Comparison of ENCODE assay signal across 29 mouse cellular contexts in the genomic region with DNA sequence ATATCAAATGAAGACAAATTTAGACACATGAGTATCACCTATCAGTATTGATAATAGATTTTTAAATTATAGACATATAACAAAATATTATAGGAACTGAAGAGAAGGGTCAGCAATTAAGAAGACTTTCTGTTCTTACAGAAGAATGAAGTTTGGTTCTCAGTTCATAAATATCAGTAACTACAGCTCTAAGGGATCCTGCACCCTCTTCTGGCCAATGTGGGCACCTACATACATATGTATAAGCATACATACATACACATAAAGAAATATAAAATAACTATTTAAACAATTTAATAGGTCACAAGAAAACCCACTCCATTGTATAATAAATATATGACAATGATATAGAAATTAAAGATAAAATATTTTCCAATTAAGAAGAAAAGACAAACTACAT. TPM values are rescaled to one million over a fixed set of nuclear protein-coding genes. Genes with fewer than 3 reads are reported as not detected.
DNase-seq lines count a peak whose midpoint lies in the region; ATAC-seq and TF ChIP-seq lines count a peak whose summit lies in the region.
"Had no signal": no experiment of that assay in that cellular context is flagged by ENCODE, and none has a peak within 500 bp of the region (broad histone marks: within the 10 kb centered on the region; RNA-seq: fewer than 3 reads in every experiment).

No protein-coding gene starts in this region.

- no peak overlapping the region for H3K4me3 ChIP-seq in forebrain, postnatal 0 days (ENCODE audit: low read depth, low read length)
- H3K4me3 ChIP-seq in forebrain, embryonic 11.5 days (ENCODE audit: low read depth, low read length): no peak overlapping the region
- no peak overlapping the region for H3K4me3 ChIP-seq in liver, postnatal 0 days (ENCODE audit: low read depth, low read length)
- H3K4me3 ChIP-seq in liver, embryonic 12.5 days: no peak overlapping the region
- H3K4me3 ChIP-seq in gastrocnemius, adult 2 months: no peak overlapping the region
- H3K4me3 ChIP-seq: forebrain, embryonic 13.5 days; left cerebral cortex, adult 2 months; limb, embryonic 12.5 days; liver, embryonic 13.5 days had no signal

- no peak for TF ChIP-seq EP300 in liver, postnatal 0 days (IDR thresholded peaks at IDR 0.05; ENCODE audit: low read depth)

- peak; percentile 31; the same call in 1 of the 2 replicates for TF ChIP-seq CTCF in forebrain, postnatal 0 days (IDR thresholded peaks at IDR 0.05; ENCODE audit: low read depth)
- TF ChIP-seq CTCF in liver, postnatal 0 days (IDR thresholded peaks at IDR 0.05; ENCODE audit: low read depth): peak; percentile 31; the same call in 1 of the 2 replicates
- TF ChIP-seq CTCF in gastrocnemius, adult 2 months (IDR thresholded peaks at IDR 0.05): no peak

- no peaks in the 10 kb centered on the region for H3K36me3 ChIP-seq in forebrain, postnatal 0 days (ENCODE audit: insufficient read depth)
- H3K36me3 ChIP-seq in forebrain, embryonic 11.5 days (ENCODE audit: control insufficient read depth, insufficient read depth, low read length): no peaks in the 10 kb centered on the region
- peaks cover 4% of the 10 kb centered on the region for H3K36me3 ChIP-seq in liver, postnatal 0 days (replicated peaks; ENCODE audit: insufficient read depth, low read length)
- no peaks in the 10 kb centered on the region for H3K36me3 ChIP-seq in liver, embryonic 12.5 days
- H3K36me3 ChIP-seq: G1E; limb, embryonic 12.5 days; liver, embryonic 13.5 days had no signal

- DNase-seq in forebrain, postnatal 0 days: no peak
- no peak for DNase-seq in forebrain, embryonic 11.5 days (ENCODE audit: low spot score)
- no peak for DNase-seq in liver, postnatal 0 days
- DNase-seq in 416B (ENCODE audit: low read depth) (peak; percentile 30), NIH3T3 (ENCODE audit: low read depth) (peak; percentile 8)
- no peak for DNase-seq in left cerebral cortex, postnatal 4 days
- DNase-seq in gastrocnemius, adult 2 months: no peak
- DNase-seq: cerebellum, adult 9-10 months; gastrocnemius, postnatal 36 days; heart, postnatal 14 days; kidney, adult 11 months; kidney, postnatal 25 days; liver, embryonic 13.5 days; lung, postnatal 10 days; thymus, postnatal 14 days had no signal

- H3K9ac ChIP-seq in forebrain, postnatal 0 days: no peak overlapping the region
- no peak overlapping the region for H3K9ac ChIP-seq in forebrain, embryonic 11.5 days (ENCODE audit: low read length)
- no peak overlapping the region for H3K9ac ChIP-seq in liver, postnatal 0 days (replicated peaks)
- no peak overlapping the region for H3K9ac ChIP-seq in liver, embryonic 12.5 days
- H3K9ac ChIP-seq: forebrain, embryonic 13.5 days; hindbrain, embryonic 14.5 days; limb, embryonic 12.5 days; liver, embryonic 13.5 days had no signal

- intact Hi-C loops in left cerebral cortex, postnatal 4 days (cut with DNase I): no loop called here
- intact Hi-C loops in gastrocnemius, adult 2 months (cut with DNase I): no loop called here

- no peak overlapping the region for H3K27ac ChIP-seq in forebrain, postnatal 0 days (ENCODE audit: low read depth, low read length)
- H3K27ac ChIP-seq in forebrain, embryonic 11.5 days (ENCODE audit: low read depth, low read length): no peak overlapping the region
- H3K27ac ChIP-seq in liver, postnatal 0 days (ENCODE audit: low read depth): no peak overlapping the region
- H3K27ac ChIP-seq in liver, embryonic 12.5 days: no peak overlapping the region
- H3K27ac ChIP-seq in gastrocnemius, adult 2 months: no peak overlapping the region
- H3K27ac ChIP-seq: forebrain, embryonic 13.5 days; hindbrain, embryonic 14.5 days; left cerebral cortex, adult 2 months; limb, embryonic 12.5 days; liver, embryonic 13.5 days had no signal

- ATAC-seq in forebrain, postnatal 0 days: no peak
- no peak for ATAC-seq in forebrain, embryonic 11.5 days (replicated peaks; ENCODE audit: low FRiP score)
- no peak for ATAC-seq in liver, postnatal 0 days
- ATAC-seq in liver, embryonic 12.5 days: no peak
- ATAC-seq: forebrain, embryonic 13.5 days; midbrain, embryonic 16.5 days had no signal

- H3K4me1 ChIP-seq in forebrain, postnatal 0 days (ENCODE audit: insufficient read depth): no peaks in the 10 kb centered on the region
- no peaks in the 10 kb centered on the region for H3K4me1 ChIP-seq in forebrain, embryonic 11.5 days (replicated peaks; ENCODE audit: control insufficient read depth, insufficient read depth, low read length)
- no peaks in the 10 kb centered on the region for H3K4me1 ChIP-seq in liver, postnatal 0 days (ENCODE audit: insufficient read depth)
- H3K4me1 ChIP-seq in liver, embryonic 12.5 days: no peaks in the 10 kb centered on the region
- H3K4me1 ChIP-seq: forebrain, embryonic 13.5 days; limb, embryonic 12.5 days; liver, embryonic 13.5 days had no signal

- no peaks in the 10 kb centered on the region for H3K9me3 ChIP-seq in forebrain, postnatal 0 days (ENCODE audit: low read length)
- no peaks in the 10 kb centered on the region for H3K9me3 ChIP-seq in forebrain, embryonic 11.5 days (ENCODE audit: control insufficient read depth, low read length)
- H3K9me3 ChIP-seq in liver, postnatal 0 days (ENCODE audit: low read length): no peaks in the 10 kb centered on the region
- no peaks in the 10 kb centered on the region for H3K9me3 ChIP-seq in liver, embryonic 12.5 days (replicated peaks)
- H3K9me3 ChIP-seq: forebrain, embryonic 13.5 days; G1E; limb, embryonic 12.5 days; liver, embryonic 13.5 days had no signal

- H3K27me3 ChIP-seq in forebrain, postnatal 0 days (ENCODE audit: insufficient read depth, low read length): peaks cover 3% of the 10 kb centered on the region; the same call in 1 of the 2 replicates
- no peaks in the 10 kb centered on the region for H3K27me3 ChIP-seq in forebrain, embryonic 11.5 days (ENCODE audit: control insufficient read depth, insufficient read depth, low read length)
- no peaks in the 10 kb centered on the region for H3K27me3 ChIP-seq in liver, postnatal 0 days (ENCODE audit: insufficient read depth, low read length)
- H3K27me3 ChIP-seq in liver, embryonic 12.5 days (replicated peaks): no peaks in the 10 kb centered on the region
- H3K27me3 ChIP-seq: forebrain, embryonic 13.5 days; limb, embryonic 12.5 days; liver, embryonic 13.5 days had no signal

- no peak overlapping the region for H3K4me2 ChIP-seq in forebrain, postnatal 0 days (ENCODE audit: low read depth)
- H3K4me2 ChIP-seq in forebrain, embryonic 11.5 days (ENCODE audit: low read depth, low read length, severe bottlenecking): no peak overlapping the region
- no peak overlapping the region for H3K4me2 ChIP-seq in liver, postnatal 0 days (ENCODE audit: low read depth, low read length)
- H3K4me2 ChIP-seq in liver, embryonic 12.5 days: no peak overlapping the region
- H3K4me2 ChIP-seq: forebrain, embryonic 13.5 days; heart, embryonic 11.5 days; hindbrain, embryonic 14.5 days; limb, embryonic 12.5 days; liver, embryonic 13.5 days had no signal

RNA-seq across cellular contexts. Expression of a gene that starts 6.9 kb away (rescaled TPM):
- 0.08 TPM in 1 of 2 replicates, not detected in the other for total RNA-seq in forebrain, postnatal 0 days (2014; rRNA removed)
- not detected in 2 replicates for polyA plus RNA-seq in forebrain, postnatal 0 days (2015; fragmentation: Nextera tagmentation; extraction: Ambion mirVana)
- not detected in 2 replicates for polyA plus RNA-seq in forebrain, embryonic 11.5 days (2014; fragmentation: Nextera tagmentation; extraction: Ambion mirVana)
- 81.3 and 89.1 TPM in 2 replicates for polyA plus RNA-seq in liver, postnatal 0 days (2015; fragmentation: Nextera tagmentation; extraction: Ambion mirVana)
- 1.0 and 1.3 TPM in 2 replicates for polyA plus RNA-seq in liver, embryonic 12.5 days (2016; fragmentation: Nextera tagmentation; extraction: Ambion mirVana)
- total RNA-seq in left cerebral cortex, postnatal 4 days (2021): not detected
- total RNA-seq in gastrocnemius, adult 2 months (2021): not detected
- total RNA-seq: megakaryocyte, adult 5-6 weeks; neutrophil, adult 5-6 weeks had no signal
- polyA plus RNA-seq: C2C12; embryonic facial prominence, embryonic 11.5 days; forebrain, embryonic 13.5 days; G1E; hindbrain, embryonic 14.5 days; limb, embryonic 12.5 days; midbrain, embryonic 16.5 days; testis, adult 2 months had no signal

RNA-seq across cellular contexts. Expression of a gene that starts 42.9 kb away (rescaled TPM):
- total RNA-seq in forebrain, postnatal 0 days (2014; rRNA removed): not detected in 2 replicates
- not detected in 2 replicates for polyA plus RNA-seq in forebrain, postnatal 0 days (2015; fragmentation: Nextera tagmentation; extraction: Ambion mirVana)
- polyA plus RNA-seq in forebrain, embryonic 11.5 days (2014; fragmentation: Nextera tagmentation; extraction: Ambion mirVana): not detected in 2 replicates
- 11.6 and 13.2 TPM in 2 replicates for polyA plus RNA-seq in liver, postnatal 0 days (2015; fragmentation: Nextera tagmentation; extraction: Ambion mirVana)
- 0.69 and 0.92 TPM in 2 replicates for polyA plus RNA-seq in liver, embryonic 12.5 days (2016; fragmentation: Nextera tagmentation; extraction: Ambion mirVana)
- total RNA-seq in left cerebral cortex, postnatal 4 days (2021): not detected
- under 1 TPM in 1 of 2 experiments, not detected in 1; 0.33 TPM for total RNA-seq in gastrocnemius, adult 2 months (2021)
- total RNA-seq: left cerebral cortex, adult 2 months had no signal
- polyA plus RNA-seq: C2C12; embryonic facial prominence, embryonic 11.5 days; forebrain, embryonic 13.5 days; hindbrain, embryonic 14.5 days; limb, embryonic 12.5 days; midbrain, embryonic 16.5 days; testis, adult 2 months had no signal

RNA-seq across cellular contexts. Expression of a gene that starts 48.4 kb away (rescaled TPM):
- 0.77 and 0.95 TPM in 2 replicates for total RNA-seq in forebrain, postnatal 0 days (2014; rRNA removed)
- 0.26 and 0.64 TPM in 2 replicates for polyA plus RNA-seq in forebrain, postnatal 0 days (2015; fragmentation: Nextera tagmentation; extraction: Ambion mirVana)
- polyA plus RNA-seq in forebrain, embryonic 11.5 days (2014; fragmentation: Nextera tagmentation; extraction: Ambion mirVana): not detected in 2 replicates
- polyA plus RNA-seq in liver, postnatal 0 days (2015; fragmentation: Nextera tagmentation; extraction: Ambion mirVana): 0.22 and 0.26 TPM in 2 replicates
- not detected in 2 replicates for polyA plus RNA-seq in liver, embryonic 12.5 days (2016; fragmentation: Nextera tagmentation; extraction: Ambion mirVana)
- under 1 TPM; 0.58 to 0.76 TPM for total RNA-seq in left cerebral cortex, postnatal 4 days (2021)
- under 1 TPM; 0.31 to 0.51 TPM for total RNA-seq in gastrocnemius, adult 2 months (2021)
- total RNA-seq: megakaryocyte, adult 5-6 weeks; neutrophil, adult 5-6 weeks had no signal
- polyA plus RNA-seq: C2C12; embryonic facial prominence, embryonic 11.5 days; G1E; heart, embryonic 11.5 days had no signal

RNA-seq across cellular contexts. Expression of a gene that starts 56.6 kb away (rescaled TPM):
- total RNA-seq in forebrain, postnatal 0 days (2014; rRNA removed): not detected in 2 replicates
- polyA plus RNA-seq in forebrain, postnatal 0 days (2015; fragmentation: Nextera tagmentation; extraction: Ambion mirVana): not detected in 2 replicates
- polyA plus RNA-seq in forebrain, embryonic 11.5 days (2014; fragmentation: Nextera tagmentation; extraction: Ambion mirVana): not detected in 2 replicates
- polyA plus RNA-seq in liver, postnatal 0 days (2015; fragmentation: Nextera tagmentation; extraction: Ambion mirVana): 11.7 and 11.9 TPM in 2 replicates
- polyA plus RNA-seq in liver, embryonic 12.5 days (2016; fragmentation: Nextera tagmentation; extraction: Ambion mirVana): 1.3 and 1.7 TPM in 2 replicates
- not detected for total RNA-seq in left cerebral cortex, postnatal 4 days (2021)
- under 1 TPM in 1 of 2 experiments, not detected in 1; 0.42 TPM for total RNA-seq in gastrocnemius, adult 2 months (2021)
- total RNA-seq: gastrocnemius, postnatal 36 days; left cerebral cortex, adult 2 months had no signal
- polyA plus RNA-seq: C2C12; cortical plate, adult 2 months; embryonic facial prominence, embryonic 11.5 days; forebrain, embryonic 13.5 days; G1E; hindbrain, embryonic 14.5 days; limb, embryonic 12.5 days; midbrain, embryonic 16.5 days; testis, adult 2 months had no signal

Comparison
In these comparisons a context has a peak if more than half of its experiments do, and no peak if none do; other contexts are left out.
1. RNA of a gene that starts 6.9 kb away (polyA plus RNA-seq): 81.3 to 89.1 TPM in liver, postnatal 0 days; 1.0 to 1.3 TPM in liver, embryonic 12.5 days, not detected in forebrain, postnatal 0 days and not detected in forebrain, embryonic 11.5 days; every median in the first group is over 10 times any median in the second.
2. DNase-seq: peak in 416B (single experiment) and NIH3T3 (single experiment); none in forebrain, postnatal 0 days (single experiment), forebrain, embryonic 11.5 days (single experiment), liver, postnatal 0 days (single experiment), left cerebral cortex, postnatal 4 days (single experiment) and gastrocnemius, adult 2 months (single experiment).